Mouse (Mus musculus): ENCODE results near the gene Pnpla8. TPM values are rescaled to one million over a fixed set of nuclear protein-coding genes. Genes with fewer than 3 reads are reported as not detected.
A peak's percentile ranks its signal among the peaks of the same experiment; 100 is the strongest.
"Not testable (repeated sequence)": the region's sequence is repeated elsewhere in the genome, so short reads cannot be mapped to it uniquely, and the experiment has no call there.

Gene Pnpla8
- polyA plus RNA-seq, 1 experiment from 2014 or later: 75.8 TPM

DNA sequence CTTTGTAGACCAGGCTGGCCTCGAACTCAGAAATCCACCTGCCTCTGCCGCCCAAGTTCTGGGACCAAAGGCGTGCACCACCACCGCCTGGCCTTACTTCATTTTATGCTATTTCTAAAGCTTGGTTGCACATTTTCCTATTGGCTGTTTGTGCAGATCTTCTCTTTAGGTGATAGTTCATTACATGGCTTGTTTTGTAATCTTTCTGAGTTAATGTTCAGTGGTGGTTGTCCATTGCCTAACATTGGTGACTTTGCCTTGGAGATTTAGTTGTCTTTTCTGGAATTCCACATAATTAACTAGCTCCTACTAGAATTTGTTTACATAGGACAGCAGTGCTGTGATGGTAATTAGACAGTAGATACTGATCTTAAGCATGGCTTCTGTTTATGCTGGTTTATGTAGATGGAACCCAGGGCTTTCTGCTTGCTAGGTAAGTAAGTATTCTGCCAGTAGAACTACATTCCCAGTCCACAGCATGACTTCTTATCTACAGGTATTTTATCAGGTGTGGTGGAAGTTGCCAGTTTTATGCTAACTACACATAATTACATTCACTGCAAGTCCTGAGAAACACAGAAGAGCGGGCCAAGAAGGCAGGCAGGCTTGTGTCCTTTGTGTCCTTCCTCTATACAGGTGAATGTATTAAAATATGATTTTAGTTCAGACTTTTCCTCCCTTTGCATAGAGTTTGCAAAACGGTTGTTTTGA, 53.1 kb downstream of the Pnpla8 start:
- no peak for TF ChIP-seq CTCF (IDR thresholded peaks at IDR 0.05)
- ATAC-seq (peak; percentile 36), DNase-seq (ENCODE audit: low read depth, low spot score) (no peak)
- in situ Hi-C loops (cut with MboI; ENCODE audit: low pct_unique_long_range_greater_than_20kb): loop anchor here (5.0 kb wide), 1 partner anchor 67 kb away; no protein-coding TSS in a partner anchor
- POLR2A ChIA-PET: no interaction called here
- CTCF ChIA-PET: interaction anchor here (1.4 kb wide), 2 partner anchors 17 to 18 kb away, joined by 4 to 5 read pairs; no protein-coding TSS in a partner anchor
- no peaks in the 10 kb centered on the region for H3K27me3 ChIP-seq

DNA sequence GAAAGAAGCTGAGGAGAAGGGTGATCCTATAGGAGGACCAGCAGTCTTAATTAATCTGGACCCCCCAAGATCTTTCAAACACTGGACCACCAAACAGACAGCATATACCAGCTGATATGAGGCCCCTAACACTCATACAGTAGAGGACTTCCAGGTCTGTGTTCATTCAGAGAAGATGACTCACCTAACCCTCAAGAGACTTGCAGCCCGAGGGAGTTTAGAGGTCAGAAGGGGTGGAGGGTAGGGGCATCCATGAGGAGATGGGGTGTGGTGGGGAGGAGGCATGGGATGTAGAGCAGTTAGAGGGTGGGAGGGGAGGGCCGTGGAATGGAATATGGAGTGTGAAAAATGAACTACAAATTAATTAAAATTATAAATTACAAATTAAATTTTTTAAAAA, 59.0 kb downstream of the Pnpla8 start:
- DNase-seq (ENCODE audit: low read depth, low spot score); H3K27me3 ChIP-seq; POLR2A ChIA-PET; ATAC-seq; in situ Hi-C loops (cut with MboI; ENCODE audit: low pct_unique_long_range_greater_than_20kb): not testable (repeated sequence)
- CTCF ChIA-PET: interaction anchor here (1.7 kb wide), 1 partner anchor 10 kb away, joined by 6 read pairs; no protein-coding TSS in a partner anchor

- DNase-seq (ENCODE audit: low read depth, low spot score) (no peak), ATAC-seq (no peak)
- CTCF ChIA-PET: interaction anchor here (1.7 kb wide), 1 partner anchor 9 kb away, joined by 6 read pairs; no protein-coding TSS in a partner anchor
- POLR2A ChIA-PET: no interaction called here
- TF ChIP-seq CTCF (IDR thresholded peaks at IDR 0.05): no peak
- H3K27me3 ChIP-seq: no peaks in the 10 kb centered on the region
- in situ Hi-C loops (cut with MboI; ENCODE audit: low pct_unique_long_range_greater_than_20kb): no loop called here
These were observed 60.4 kb downstream of the Pnpla8 start for GRCm38 (mm10) chr12:44281534-44281933.

DNA sequence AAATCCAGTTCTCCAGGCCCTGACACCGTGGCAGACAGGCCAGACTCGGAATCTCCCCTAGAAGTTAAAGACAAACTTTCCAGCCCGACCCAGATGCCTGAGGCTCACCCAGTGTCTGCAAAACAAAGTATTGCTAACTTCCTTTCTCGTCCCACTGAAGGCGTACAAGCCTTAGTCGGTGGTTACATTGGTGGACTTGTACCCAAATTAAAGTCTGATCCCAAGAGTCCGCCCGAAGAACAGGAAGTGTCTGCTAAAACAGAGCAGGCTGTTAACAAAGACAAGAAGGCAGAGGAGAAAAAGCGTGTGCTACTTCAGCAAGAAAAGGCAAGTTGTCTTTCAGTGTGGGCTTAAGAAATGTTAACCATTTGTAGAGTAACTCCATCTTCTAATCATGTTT, 62.2 kb downstream of the Pnpla8 start:
- ChIA-PET POLR2A (no interaction called here), CTCF (no interaction called here)
- in situ Hi-C loops (cut with MboI; ENCODE audit: low pct_unique_long_range_greater_than_20kb): no loop called here
- TF ChIP-seq CTCF (IDR thresholded peaks at IDR 0.05): no peak
- no peak for DNase-seq (ENCODE audit: low read depth, low spot score)
- H3K27me3 ChIP-seq: no peaks in the 10 kb centered on the region
- ATAC-seq: no peak

- CTCF ChIA-PET: interaction anchor here (1.2 to 1.6 kb wide), 3 partner anchors 10 to 27 kb away, joined by 3 to 4 read pairs (median 4); no protein-coding TSS in a partner anchor
- POLR2A ChIA-PET: no interaction called here
- in situ Hi-C loops (cut with MboI; ENCODE audit: low pct_unique_long_range_greater_than_20kb): no loop called here
These were observed 65.8 kb downstream of the Pnpla8 start for GRCm38 (mm10) chr12:44286992-44287391.

GRCm38 (mm10) chr12:44292281-44292680, 71.1 kb downstream of the Pnpla8 start:
- POLR2A ChIA-PET: no interaction called here
- ATAC-seq: peak; percentile 69
- peak; percentile 54 for TF ChIP-seq CTCF (IDR thresholded peaks at IDR 0.05)
- CTCF ChIA-PET: interaction anchor here (0.8 to 1.4 kb wide), 3 partner anchors 17 to 97 kb away, joined by 3 to 4 read pairs (median 3); no protein-coding TSS in a partner anchor
- DNase-seq (ENCODE audit: low read depth, low spot score): no peak
- in situ Hi-C loops (cut with MboI; ENCODE audit: low pct_unique_long_range_greater_than_20kb): no loop called here
- H3K27me3 ChIP-seq: no peaks in the 10 kb centered on the region

More at GRCm38 (mm10) chr12:44286992-44287391, 65.8 kb downstream of the Pnpla8 start:
- TF ChIP-seq CTCF (IDR thresholded peaks at IDR 0.05): no peak
- H3K27me3 ChIP-seq: no peaks in the 10 kb centered on the region
- DNase-seq (ENCODE audit: low read depth, low spot score) (no peak), ATAC-seq (no peak)

DNA sequence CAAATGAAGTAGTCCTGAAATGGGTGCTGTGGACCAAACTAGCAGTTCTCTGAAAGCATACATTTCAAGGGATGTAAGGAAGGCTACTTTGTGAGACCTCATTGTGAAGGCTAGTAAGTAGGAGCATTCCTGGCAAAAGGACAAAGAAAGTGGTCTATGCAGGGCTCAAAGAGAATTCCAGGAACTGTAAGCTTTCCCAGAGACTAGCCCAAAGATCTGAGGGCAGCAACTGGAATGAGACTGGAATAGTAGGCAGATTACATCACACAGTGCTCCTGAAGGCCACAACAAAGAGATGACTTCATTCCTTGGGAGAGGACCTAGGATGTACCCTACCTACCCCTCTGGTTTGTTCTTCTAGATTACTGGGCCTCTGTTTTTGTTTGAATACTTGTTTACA, 79.6 kb downstream of the Pnpla8 start:
- in situ Hi-C loops (cut with MboI; ENCODE audit: low pct_unique_long_range_greater_than_20kb): no loop called here
- ATAC-seq (no peak), DNase-seq (ENCODE audit: low read depth, low spot score) (no peak)
- H3K27me3 ChIP-seq: no peaks in the 10 kb centered on the region
- no peak for TF ChIP-seq CTCF (IDR thresholded peaks at IDR 0.05)
- ChIA-PET CTCF (interaction anchor here (2.2 kb wide), 1 partner anchor 11 kb away, joined by 9 read pairs; no protein-coding TSS in a partner anchor), POLR2A (no interaction called here)

- H3K27me3 ChIP-seq: no peaks in the 10 kb centered on the region
- in situ Hi-C loops (cut with MboI; ENCODE audit: low pct_unique_long_range_greater_than_20kb): no loop called here
- no peak for TF ChIP-seq CTCF (IDR thresholded peaks at IDR 0.05)
- DNase-seq (ENCODE audit: low read depth, low spot score) (no peak), ATAC-seq (no peak)
- CTCF ChIA-PET: no interaction called here
- POLR2A ChIA-PET: no interaction called here
These were observed 82.8 kb downstream of the Pnpla8 start for GRCm38 (mm10) chr12:44304012-44304411.

DNA sequence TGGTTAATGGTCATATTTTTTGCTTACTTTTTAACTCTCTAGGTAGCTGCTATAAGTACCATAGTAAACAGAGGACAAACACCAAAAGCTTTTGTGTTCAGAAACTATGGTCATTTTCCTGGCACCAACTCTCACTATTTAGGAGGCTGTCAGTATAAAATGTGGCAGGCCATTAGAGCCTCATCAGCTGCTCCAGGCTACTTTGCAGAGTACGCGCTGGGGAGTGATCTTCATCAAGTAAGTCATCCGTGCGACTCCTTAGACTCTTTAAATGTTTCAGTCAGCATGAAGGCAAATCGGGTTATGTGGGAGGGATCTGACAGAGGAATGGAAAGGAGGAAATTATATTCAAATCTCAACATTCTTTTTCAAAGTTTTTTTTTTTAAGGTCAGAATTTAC, 83.7 kb downstream of the Pnpla8 start:
- CTCF ChIA-PET: no interaction called here
- DNase-seq (ENCODE audit: low read depth, low spot score): no peak
- no peak for ATAC-seq
- POLR2A ChIA-PET: no interaction called here
- no peaks in the 10 kb centered on the region for H3K27me3 ChIP-seq
- in situ Hi-C loops (cut with MboI; ENCODE audit: low pct_unique_long_range_greater_than_20kb): no loop called here
- TF ChIP-seq CTCF (IDR thresholded peaks at IDR 0.05): no peak

DNA sequence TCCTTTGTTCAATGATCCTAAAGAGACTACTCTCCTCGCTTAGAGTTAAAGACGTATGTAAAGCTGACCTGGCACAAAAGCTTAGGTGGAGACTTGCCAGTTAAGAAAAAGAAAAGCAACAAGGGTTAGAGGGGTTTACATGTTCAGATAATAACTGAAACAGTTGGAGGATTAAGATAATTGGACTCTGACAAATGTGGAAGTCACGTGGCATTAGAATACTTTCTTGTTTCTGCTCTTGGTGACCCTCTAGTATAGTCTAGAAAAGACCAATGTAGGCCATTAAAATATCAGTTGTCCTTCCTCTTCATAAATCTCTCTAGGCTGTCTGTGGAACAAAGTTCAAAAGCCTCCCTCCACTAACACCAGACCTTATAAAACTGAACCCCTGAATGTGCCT, 87.1 kb downstream of the Pnpla8 start:
- ATAC-seq (no peak), DNase-seq (ENCODE audit: low read depth, low spot score) (no peak)
- ChIA-PET POLR2A (no interaction called here), CTCF (interaction anchor here (2.6 kb wide), 1 partner anchor 18 kb away, joined by 7 read pairs; no protein-coding TSS in a partner anchor)
- TF ChIP-seq CTCF (IDR thresholded peaks at IDR 0.05): no peak
- in situ Hi-C loops (cut with MboI; ENCODE audit: low pct_unique_long_range_greater_than_20kb): no loop called here
- H3K27me3 ChIP-seq: no peaks in the 10 kb centered on the region

- in situ Hi-C loops (cut with MboI; ENCODE audit: low pct_unique_long_range_greater_than_20kb): no loop called here
- POLR2A ChIA-PET: no interaction called here
- TF ChIP-seq CTCF (IDR thresholded peaks at IDR 0.05): no peak
- H3K27me3 ChIP-seq: no peaks in the 10 kb centered on the region
- CTCF ChIA-PET: interaction anchor here (1.5 kb wide), 1 partner anchor 25 kb away, joined by 5 read pairs; no protein-coding TSS in a partner anchor
- no peak for DNase-seq (ENCODE audit: low read depth, low spot score)
- ATAC-seq: no peak
These were observed 94.0 kb downstream of the Pnpla8 start for GRCm38 (mm10) chr12:44315212-44315611.

Data from Patski (cell line).